Mouse (Mus musculus) hematopoietic stem cell, adult 5-6 weeks (primary cell): ENCODE results near the gene Ebf1. TPM values are rescaled to one million over a fixed set of nuclear protein-coding genes. Genes with fewer than 3 reads are reported as not detected.

ENCODE experiments used
- ATAC-seq, 2 experiments: fragments of 125-278 bp in 1 of 2; replicated peaks in 1 of 2; 2 replicates each; pipeline ENCODE4 v1.8.0; 2016 to 2017; ENCODE audit warnings: inconsistent platforms in 2 of 2, mild to moderate bottlenecking in 2 of 2, moderate number of reproducible peaks in 2 of 2, low read depth in 1 of 2, moderate TSS enrichment in 1 of 2; ENCODE audit not compliant: low FRiP score in 2 of 2, poor library complexity in 2 of 2, severe bottlenecking in 2 of 2, insufficient read depth in 1 of 2, low TSS enrichment in 1 of 2
- total RNA-seq: library from RNA; stranded (forward); fragments of 172-1452, 232-1000 nt; gene quantifications from 2 replicates; pipeline ENCODE4 v1.2.3, GENCODE M21; 2017

The Ebf1 gene
- total RNA-seq, 1 experiment from 2014 or later = not detected

GRCm38 (mm10) chr11:44775549-44775948 lies 158.4 kb downstream of the Ebf1 start:
- no peak for ATAC-seq

GRCm38 (mm10) chr11:44776556-44776955 lies 159.4 kb downstream of the Ebf1 start:
- no peak for ATAC-seq

- no peak for ATAC-seq
Measured at GRCm38 (mm10) chr11:44777331-44778310, 160.5 kb downstream of the Ebf1 start.

GRCm38 (mm10) chr11:44779030-44779429 lies 161.9 kb downstream of the Ebf1 start:
- ATAC-seq = no peak

GRCm38 (mm10) chr11:44784255-44785029 lies 167.3 kb downstream of the Ebf1 start:
- ATAC-seq = no peak

- no peak for ATAC-seq
Measured at GRCm38 (mm10) chr11:44785063-44785462, 167.9 kb downstream of the Ebf1 start.

DNA sequence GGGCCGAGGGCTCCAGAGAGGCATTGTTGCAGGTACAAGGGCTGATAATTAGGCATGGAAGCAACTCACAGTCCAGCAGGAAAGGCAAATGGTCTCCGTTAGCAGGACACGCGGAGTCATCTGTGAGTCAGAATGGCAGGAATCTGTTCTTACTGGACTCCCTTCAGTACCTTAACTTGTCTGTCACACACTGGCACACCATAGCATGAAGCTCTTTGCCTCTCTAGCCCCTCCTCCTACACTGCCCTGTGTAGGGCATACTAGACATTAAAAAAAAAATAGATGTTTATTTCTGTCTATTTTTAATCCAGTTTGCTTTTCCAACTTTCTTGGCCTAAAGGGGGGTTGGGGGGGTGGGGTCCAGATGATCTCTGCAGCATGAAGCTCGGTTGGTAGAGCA lies 168.4 kb downstream of the Ebf1 start:
- ATAC-seq = no peak

- no peak for ATAC-seq
Measured at GRCm38 (mm10) chr11:44788003-44788402, 170.9 kb downstream of the Ebf1 start.

DNA sequence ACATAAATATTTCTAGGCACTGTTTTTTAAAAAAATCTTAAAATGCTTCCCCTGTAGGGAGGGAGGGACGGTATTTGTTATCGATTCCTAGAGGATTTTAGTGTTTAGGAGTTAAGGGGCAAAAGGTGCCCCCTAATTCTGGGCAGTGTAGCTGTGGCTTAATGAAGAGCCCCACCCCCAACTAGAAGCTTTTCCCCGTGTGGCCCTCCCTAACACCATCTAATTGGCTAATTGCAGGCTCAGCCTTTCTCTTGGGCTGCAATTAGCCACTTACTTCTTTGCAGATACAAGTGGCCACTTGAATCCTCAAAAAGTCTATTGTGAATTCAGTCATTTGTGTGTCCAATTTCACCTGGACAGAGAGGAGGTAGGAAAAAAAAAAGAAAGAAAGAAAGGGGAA lies 175.7 kb downstream of the Ebf1 start:
- ATAC-seq = no peak

GRCm38 (mm10) chr11:44794883-44795282 lies 177.8 kb downstream of the Ebf1 start:
- ATAC-seq = no peak

- no peak for ATAC-seq
Measured at GRCm38 (mm10) chr11:44795767-44796166, 178.7 kb downstream of the Ebf1 start.

DNA sequence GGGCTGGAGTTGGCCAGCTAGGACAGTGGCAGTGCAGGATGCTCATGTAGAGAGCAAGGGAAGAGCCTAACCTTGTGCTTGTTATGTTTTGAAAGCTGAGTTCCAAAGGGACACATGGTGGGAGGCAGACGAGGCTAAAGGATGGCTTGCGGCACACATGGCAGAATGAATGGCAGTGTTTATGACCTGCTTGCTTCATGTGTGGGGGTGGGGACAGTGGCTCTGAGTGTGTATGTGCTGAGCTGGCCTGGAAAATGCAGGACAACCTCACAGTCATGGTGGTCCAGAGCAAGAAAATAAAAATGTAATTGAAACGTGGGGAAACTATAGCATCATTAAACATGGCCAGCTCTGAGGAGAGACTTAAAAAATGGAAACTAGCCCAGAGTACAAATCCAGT lies 181.2 kb downstream of the Ebf1 start:
- no peak for ATAC-seq

- no peak for ATAC-seq
Measured at GRCm38 (mm10) chr11:44804046-44804445, 186.9 kb downstream of the Ebf1 start.

- no peak for ATAC-seq
Measured at GRCm38 (mm10) chr11:44806589-44806988, 189.5 kb downstream of the Ebf1 start.

- no peak; a peak in 1 of 4 replicates for ATAC-seq
Measured at GRCm38 (mm10) chr11:44808855-44809546, 191.9 kb downstream of the Ebf1 start.

- ATAC-seq = no peak; a peak in 1 of 4 replicates
Measured at GRCm38 (mm10) chr11:44811007-44811406, 193.9 kb downstream of the Ebf1 start.

GRCm38 (mm10) chr11:44812193-44812746 lies 195.2 kb downstream of the Ebf1 start:
- ATAC-seq = no peak
